Mouse (Mus musculus) intestine, embryonic 14.5 days (tissue): ENCODE results near the gene Fstl4. TPM values are rescaled to one million over a fixed set of nuclear protein-coding genes. Genes with fewer than 3 reads are reported as not detected.

Experiments
- ATAC-seq: fragments of 200-750 bp; cut with Nextera tagmentation; replicated peaks from 2 replicates; pipeline ENCODE4 v1.8.0; 2017; ENCODE audit warnings: low read depth, moderate number of reproducible peaks, moderate TSS enrichment, moderate library complexity; ENCODE audit not compliant: low FRiP score, low TSS enrichment
- DNase-seq: peaks from one replicate; pipeline ENCODE4 v3.0.0-alpha.2; 2018; ENCODE audit warnings: low spot score
- H3K27ac ChIP-seq: fragments of 300-500 bp; sonication (generic); 2 replicates; pipeline ENCODE4 v1.5.1; 2014; ENCODE audit warnings: low read depth, mild to moderate bottlenecking, control low read depth
- H3K27me3 ChIP-seq: fragments of 300-500 bp; sonication (generic); replicated peaks from 2 replicates; pipeline ENCODE4 v1.6.1; 2014; ENCODE audit warnings: low read length, control low read depth; ENCODE audit not compliant: control insufficient read depth, insufficient read depth
- H3K36me3 ChIP-seq: fragments of 300-500 bp; sonication (generic); 2 replicates; pipeline ENCODE4 v1.6.1; 2014; ENCODE audit warnings: low read length, control low read depth; ENCODE audit not compliant: control insufficient read depth, insufficient read depth
- H3K4me1 ChIP-seq: fragments of 300-500 bp; sonication (generic); replicated peaks from 2 replicates; pipeline ENCODE4 v1.6.1; 2014; ENCODE audit warnings: low read length, control low read depth, mixed read lengths; ENCODE audit not compliant: control insufficient read depth, insufficient read depth
- H3K4me2 ChIP-seq: fragments of 300-500 bp; sonication (generic); 2 replicates; pipeline ENCODE4 v1.6.1; 2014; ENCODE audit warnings: low read length
- H3K4me3 ChIP-seq: fragments of 300-500 bp; sonication (generic); 2 replicates; pipeline ENCODE4 v1.5.1; 2014; ENCODE audit warnings: low read depth, low read length, control low read depth, mixed read lengths
- H3K9ac ChIP-seq: fragments of 300-500 bp; sonication (generic); 2 replicates; pipeline ENCODE4 v1.6.1; 2014; ENCODE audit warnings: mild to moderate bottlenecking, low read length
- H3K9me3 ChIP-seq: fragments of 300-500 bp; sonication (generic); 2 replicates; pipeline ENCODE4 v1.6.1; 2016; ENCODE audit warnings: low read length, control low read depth; ENCODE audit not compliant: control insufficient read depth
- WGBS: fragments of 180-500 bp; shearing (Covaris S2); extraction: QIAGEN DNeasy Blood & Tissue Kit; methylation state at CpG from one replicate; pipeline ENCODE4 v1.1.7; 2014; 5-methylcytosine and 5-hydroxymethylcytosine counted together
- polyA plus RNA-seq: library from polyadenylated mRNA; unstranded; fragments of >200 nt; fragmentation: Nextera tagmentation; extraction: Ambion mirVana; gene quantifications from 2 replicates; pipeline ENCODE4 v1.2.1, GENCODE M21; 2014

Gene Fstl4
- polyA plus RNA-seq, 1 experiment from 2014 or later: 7.7 TPM

GRCm38 (mm10) chr11:53138212-53138611, 373.8 kb downstream of the Fstl4 start:
- H3K4me3 ChIP-seq: no peak overlapping the region
- H3K9me3 ChIP-seq: no peaks in the 10 kb centered on the region
- no peak for ATAC-seq
- H3K27me3 ChIP-seq: no peaks in the 10 kb centered on the region
- no peaks in the 10 kb centered on the region; the same call in 1 of the 2 replicates for H3K4me1 ChIP-seq
- DNase-seq: no peak
- no peak overlapping the region for H3K4me2 ChIP-seq
- no peak overlapping the region for H3K27ac ChIP-seq
- no peaks in the 10 kb centered on the region for H3K36me3 ChIP-seq
- no peak overlapping the region for H3K9ac ChIP-seq
- WGBS: 86% methylated on average over 6 of the region's 6 CpGs

- H3K9ac ChIP-seq: no peak overlapping the region
- no peak for DNase-seq
Measured at GRCm38 (mm10) chr11:53139666-53140065, 375.2 kb downstream of the Fstl4 start.

GRCm38 (mm10) chr11:53140196-53140595, 375.8 kb downstream of the Fstl4 start:
- Histone ChIP-seq H3K36me3 (no peaks in the 10 kb centered on the region), H3K4me2 (no peak overlapping the region), H3K4me1 (no peaks in the 10 kb centered on the region; the same call in 1 of the 2 replicates), H3K4me3 (no peak overlapping the region), H3K9me3 (no peaks in the 10 kb centered on the region), H3K27ac (no peak overlapping the region), H3K27me3 (no peaks in the 10 kb centered on the region), H3K9ac (no peak overlapping the region)
- ATAC-seq: no peak
- no peak for DNase-seq
- WGBS: 85% methylated on average over 8 of the region's 8 CpGs

More at GRCm38 (mm10) chr11:53139666-53140065, 375.2 kb downstream of the Fstl4 start:
- ATAC-seq: no peak
- no peak overlapping the region for H3K27ac ChIP-seq
- H3K9me3 ChIP-seq: no peaks in the 10 kb centered on the region
- H3K4me3 ChIP-seq: no peak overlapping the region
- H3K4me2 ChIP-seq: no peak overlapping the region
- no peaks in the 10 kb centered on the region; the same call in 1 of the 2 replicates for H3K4me1 ChIP-seq
- no peaks in the 10 kb centered on the region for H3K27me3 ChIP-seq
- no peaks in the 10 kb centered on the region for H3K36me3 ChIP-seq
- 83% methylated on average over 3 of the region's 3 CpGs for WGBS

GRCm38 (mm10) chr11:53140722-53141400, 376.4 kb downstream of the Fstl4 start:
- Histone ChIP-seq H3K9me3 (no peaks in the 10 kb centered on the region), H3K9ac (no peak overlapping the region), H3K4me3 (no peak overlapping the region), H3K4me1 (no peaks in the 10 kb centered on the region; the same call in 1 of the 2 replicates), H3K36me3 (no peaks in the 10 kb centered on the region), H3K27ac (no peak overlapping the region), H3K4me2 (no peak overlapping the region), H3K27me3 (no peaks in the 10 kb centered on the region)
- ATAC-seq (no peak), DNase-seq (no peak)
- WGBS: 87% methylated on average over 10 of the region's 10 CpGs

GRCm38 (mm10) chr11:53143522-53143921, 379.1 kb downstream of the Fstl4 start:
- H3K27me3 ChIP-seq: no peaks in the 10 kb centered on the region
- no peak overlapping the region for H3K4me3 ChIP-seq
- H3K4me2 ChIP-seq: no peak overlapping the region
- H3K9ac ChIP-seq: no peak overlapping the region
- WGBS: 53% methylated on average over 5 of the region's 5 CpGs
- H3K9me3 ChIP-seq: no peaks in the 10 kb centered on the region
- no peaks in the 10 kb centered on the region for H3K36me3 ChIP-seq
- no peaks in the 10 kb centered on the region; the same call in 1 of the 2 replicates for H3K4me1 ChIP-seq
- ATAC-seq (no peak), DNase-seq (no peak)
- no peak overlapping the region for H3K27ac ChIP-seq

- no peak overlapping the region for H3K4me3 ChIP-seq
Measured at GRCm38 (mm10) chr11:53144506-53144905, 380.1 kb downstream of the Fstl4 start.

GRCm38 (mm10) chr11:53146290-53146689, 381.9 kb downstream of the Fstl4 start:
- Histone ChIP-seq H3K4me1 (no peaks in the 10 kb centered on the region; the same call in 1 of the 2 replicates), H3K4me2 (no peak overlapping the region), H3K9ac (no peak overlapping the region), H3K27ac (no peak overlapping the region), H3K4me3 (no peak overlapping the region), H3K9me3 (no peaks in the 10 kb centered on the region), H3K36me3 (no peaks in the 10 kb centered on the region), H3K27me3 (no peaks in the 10 kb centered on the region)
- WGBS: 42% methylated on average over 4 of the region's 4 CpGs
- DNase-seq (peak; percentile 57), ATAC-seq (no peak)

More at GRCm38 (mm10) chr11:53144506-53144905, 380.1 kb downstream of the Fstl4 start:
- Histone ChIP-seq H3K27me3 (no peaks in the 10 kb centered on the region), H3K9me3 (no peaks in the 10 kb centered on the region), H3K9ac (no peak overlapping the region), H3K27ac (no peak overlapping the region), H3K36me3 (no peaks in the 10 kb centered on the region), H3K4me2 (no peak overlapping the region), H3K4me1 (no peaks in the 10 kb centered on the region; the same call in 1 of the 2 replicates)
- no peak for DNase-seq
- ATAC-seq: no peak
- 72% methylated on average over 5 of the region's 5 CpGs for WGBS

- ATAC-seq: no peak
- no peak for DNase-seq
- H3K4me3 ChIP-seq: no peak overlapping the region
- no peak overlapping the region for H3K27ac ChIP-seq
- no peaks in the 10 kb centered on the region for H3K9me3 ChIP-seq
- H3K9ac ChIP-seq: no peak overlapping the region
- 75% methylated on average over 7 of the region's 7 CpGs for WGBS
- no peaks in the 10 kb centered on the region for H3K36me3 ChIP-seq
- H3K4me1 ChIP-seq: 0 out of 2 replicates have a peak, but pooled peaks cover 6% of the 10 kb centered on the region
- H3K27me3 ChIP-seq: no peaks in the 10 kb centered on the region
- H3K4me2 ChIP-seq: no peak overlapping the region
Measured at GRCm38 (mm10) chr11:53156463-53156862, 392.0 kb downstream of the Fstl4 start.
